Mouse (Mus musculus) small intestine, adult 2 months (tissue): ENCODE results near the gene Zfp986. TPM values are rescaled to one million over a fixed set of nuclear protein-coding genes. Genes with fewer than 3 reads are reported as not detected.
"Not testable (repeated sequence)": the region's sequence is repeated elsewhere in the genome, so short reads cannot be mapped to it uniquely, and the experiment has no call there.

ENCODE experiments used
- H3K27ac ChIP-seq: fragments of 200-500 bp; 2 replicates; pipeline ENCODE4 v1.5.1; 2012; ENCODE audit warnings: low read depth, low read length, control low read depth, inconsistent platforms; ENCODE audit not compliant: insufficient read depth
- H3K27me3 ChIP-seq: fragments of 200-500 bp; 2 replicates; pipeline ENCODE4 v1.6.1; 2012; ENCODE audit warnings: mild to moderate bottlenecking, moderate library complexity, low read length, inconsistent platforms; ENCODE audit not compliant: control insufficient read depth, insufficient read depth
- H3K36me3 ChIP-seq: fragments of 200-500 bp; 2 replicates; pipeline ENCODE4 v1.6.1; 2012; ENCODE audit warnings: mild to moderate bottlenecking, low read length, control low read depth, inconsistent platforms; ENCODE audit not compliant: control insufficient read depth, insufficient read depth
- H3K4me1 ChIP-seq: fragments of 200-500 bp; 2 replicates; pipeline ENCODE4 v1.6.1; 2012; ENCODE audit warnings: low read length, inconsistent platforms, mixed read lengths; ENCODE audit not compliant: control insufficient read depth, insufficient read depth, insufficient read length
- H3K4me3 ChIP-seq: fragments of 200-500 bp; 2 replicates; pipeline ENCODE4 v1.5.1; 2012; ENCODE audit warnings: low read depth, mild to moderate bottlenecking, control low read depth, inconsistent platforms, low read length, moderate library complexity
- WGBS: fragments of 180-500 bp; shearing (Covaris S2); methylation state at CpG from one replicate; pipeline ENCODE4 v1.1.7; 2018; 5-methylcytosine and 5-hydroxymethylcytosine counted together
- polyA plus RNA-seq: library from polyadenylated mRNA; depleted of rRNA; stranded (reverse); fragments of >200 nt; gene quantifications from 2 replicates; pipeline ENCODE4 v1.2.3, GENCODE M21; 2012; rRNA removed

Zfp986 gene
- polyA plus RNA-seq: not detected in 2 replicates

DNA sequence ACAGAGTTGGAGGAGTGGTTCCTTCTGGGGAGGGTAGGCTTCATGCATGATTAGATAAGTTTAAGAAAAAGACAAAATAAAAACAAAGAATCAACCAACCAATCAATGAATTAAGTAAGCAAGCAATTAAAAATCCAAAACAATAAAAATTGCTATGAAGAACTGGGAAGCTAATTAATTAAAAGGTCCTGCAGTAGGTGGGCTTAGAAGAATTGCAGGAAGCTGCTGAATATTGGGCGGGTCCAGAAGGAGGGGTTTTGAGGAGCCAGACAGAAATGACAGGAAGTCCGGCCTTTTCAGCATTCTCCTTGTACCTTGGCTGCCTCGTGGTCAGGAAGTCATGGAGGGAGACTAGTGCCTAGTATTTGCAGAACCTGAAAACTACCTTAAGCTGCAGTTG, at the start of gene Zfp986:
Gene Zfp986 (plus strand): TSS at position 301 of the 400 bp plus-strand sequence.
- not testable (repeated sequence) for H3K36me3 ChIP-seq

DNA sequence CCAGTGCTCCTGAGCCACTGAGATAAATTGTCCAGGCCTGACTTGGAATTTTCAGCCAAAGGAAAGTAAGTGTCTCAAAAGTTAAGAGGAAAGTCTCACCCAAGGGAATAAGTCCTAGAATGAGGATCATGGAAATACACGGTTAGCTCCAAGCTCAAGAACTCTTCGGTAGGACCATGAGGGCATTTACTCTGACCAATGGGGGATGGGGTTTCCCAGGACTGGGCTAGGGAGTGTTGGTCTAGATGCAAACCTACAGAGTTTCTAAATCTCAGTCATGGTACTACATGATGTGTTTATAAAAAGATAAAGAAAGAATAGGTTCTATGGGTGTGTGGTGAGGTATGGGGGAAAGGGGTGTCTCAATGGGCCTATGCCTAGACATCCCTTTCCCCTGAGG, 48.6 kb upstream of the Zfp986 start:
- not testable (repeated sequence) for H3K36me3 ChIP-seq, H3K27me3 ChIP-seq, H3K27ac ChIP-seq, H3K4me3 ChIP-seq, H3K4me1 ChIP-seq
- WGBS: no CpG with 5 or more reads among the region's 2 CpGs

More for the DNA sequence above, at the start of gene Zfp986:
- H3K27ac ChIP-seq, H3K4me1 ChIP-seq, H3K27me3 ChIP-seq, H3K4me3 ChIP-seq: not testable (repeated sequence)
- 72% methylated on average over 3 of the region's 3 CpGs for WGBS

DNA sequence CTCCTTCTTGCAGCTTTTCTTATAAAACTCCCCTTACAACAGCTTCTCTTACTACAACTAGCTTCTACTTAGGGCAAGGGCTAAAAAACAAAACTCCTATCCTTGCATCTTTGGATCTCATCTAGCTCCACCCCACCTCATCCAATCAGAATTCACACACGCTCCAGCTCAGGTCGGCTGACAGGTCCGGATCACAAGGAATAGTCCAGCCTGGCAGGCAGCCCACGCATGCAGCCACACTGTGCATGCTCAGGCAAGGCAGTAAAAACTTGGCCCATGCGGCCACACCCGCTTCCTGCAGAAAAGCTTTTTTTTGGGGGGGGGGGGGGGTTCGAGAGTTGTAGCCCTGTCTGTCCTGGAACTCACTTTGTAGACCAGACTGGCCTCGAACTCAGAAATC, 43.0 kb upstream of the Zfp986 start:
- H3K27ac ChIP-seq, H3K27me3 ChIP-seq, H3K4me1 ChIP-seq, H3K36me3 ChIP-seq, H3K4me3 ChIP-seq: not testable (repeated sequence)
- WGBS: 81% methylated on average over 4 of the region's 8 CpGs

DNA sequence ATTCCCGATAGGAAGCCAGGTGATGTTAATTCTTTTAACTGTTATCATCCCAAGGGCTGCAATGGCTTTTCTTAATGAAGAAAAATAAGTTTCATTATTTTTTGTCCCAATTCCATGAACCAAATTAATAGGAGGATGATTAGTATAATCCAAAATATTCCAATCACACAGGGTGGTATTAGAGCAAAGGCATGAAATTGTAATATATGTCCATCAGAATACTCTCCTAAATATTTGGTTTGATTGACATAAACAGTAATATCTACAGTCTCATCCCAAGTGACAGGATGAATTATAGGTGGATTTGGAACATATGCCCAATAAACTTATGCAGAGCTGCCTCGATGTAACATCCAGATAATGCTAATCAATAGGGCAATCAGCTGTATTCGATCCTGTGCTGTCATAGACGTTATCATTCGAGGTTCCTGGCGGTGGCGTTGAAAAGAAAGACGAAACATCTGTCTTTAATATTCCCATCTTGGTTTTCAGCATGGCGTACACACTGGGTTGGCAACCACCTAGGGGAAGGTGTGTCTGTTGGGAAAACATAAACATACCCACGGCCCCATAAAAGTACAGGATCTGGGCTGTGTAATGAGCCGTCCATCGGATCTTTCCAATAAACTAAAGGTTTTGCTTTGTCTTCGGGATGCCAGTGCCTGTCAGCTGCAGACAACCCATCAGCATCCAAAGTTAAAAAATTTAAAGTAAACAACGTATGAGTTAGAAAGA, 37.1 kb upstream of the Zfp986 start:
- 96% methylated on average over 1 of the region's 14 CpGs for WGBS

DNA sequence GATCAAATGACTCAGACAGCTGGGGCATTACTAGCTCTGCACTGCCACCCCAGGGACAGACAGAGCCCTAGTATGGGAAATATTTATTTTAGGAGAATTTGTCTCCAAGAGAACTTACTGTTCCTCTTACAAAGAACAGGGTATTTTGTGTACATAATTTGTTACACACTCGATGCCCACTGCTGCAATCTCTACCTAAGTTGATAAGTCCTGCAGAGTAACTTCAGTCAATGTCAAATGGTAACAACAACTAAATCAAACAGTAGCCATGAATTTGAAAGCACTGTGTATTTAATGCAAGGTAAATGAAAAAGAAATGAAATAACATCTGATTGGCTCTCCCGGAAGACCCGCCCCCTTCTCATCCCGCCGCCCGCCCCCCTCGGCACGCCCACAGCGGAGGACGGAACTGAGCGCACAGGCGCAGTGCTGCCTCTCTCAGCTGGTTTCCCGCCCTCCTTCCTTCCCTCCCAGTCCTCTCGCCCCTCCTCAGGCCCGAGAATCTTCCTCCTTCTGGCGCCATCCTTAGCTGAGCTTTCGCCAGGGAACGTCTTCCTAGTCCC, 32.2 kb upstream of the Zfp986 start:
- H3K36me3 ChIP-seq, H3K4me1 ChIP-seq, H3K4me3 ChIP-seq, H3K27ac ChIP-seq, H3K27me3 ChIP-seq: not testable (repeated sequence)
- 80% methylated on average over 17 of the region's 18 CpGs for WGBS

More for the DNA sequence above, 37.1 kb upstream of the Zfp986 start:
- H3K4me3 ChIP-seq, H3K36me3 ChIP-seq, H3K27ac ChIP-seq, H3K27me3 ChIP-seq, H3K4me1 ChIP-seq: not testable (repeated sequence)

DNA sequence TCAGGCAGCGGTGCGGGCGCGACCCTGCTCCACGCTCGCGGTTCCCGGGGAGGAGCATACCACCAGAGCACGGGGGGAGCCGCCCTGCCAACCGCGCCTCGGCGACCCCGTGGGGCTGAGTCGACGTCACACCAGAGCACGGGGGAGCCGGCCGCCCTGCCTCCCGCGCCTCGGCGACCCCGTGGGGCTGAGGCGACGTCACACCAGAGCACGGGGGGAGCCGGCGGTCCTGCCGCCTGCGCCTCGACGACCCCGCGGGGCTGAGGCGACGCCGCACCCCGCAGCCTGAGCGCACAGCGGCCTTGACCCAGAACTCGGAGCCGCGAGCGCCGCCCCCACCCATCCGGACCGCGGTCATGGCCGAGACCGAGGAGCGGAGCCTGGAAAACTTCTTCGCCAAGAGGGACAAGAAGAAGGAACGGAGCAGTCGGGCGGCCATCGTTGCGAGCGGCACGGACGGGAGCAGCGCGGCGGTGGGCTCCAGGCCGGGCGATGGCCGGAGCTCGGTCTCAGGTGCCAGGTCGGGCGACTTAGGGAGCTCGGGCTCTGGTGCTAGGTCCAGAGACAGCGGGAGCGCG, 31.6 kb upstream of the Zfp986 start:
- H3K27me3 ChIP-seq, H3K4me3 ChIP-seq, H3K4me1 ChIP-seq, H3K27ac ChIP-seq, H3K36me3 ChIP-seq: not testable (repeated sequence)
- WGBS: 63% methylated on average over 58 of the region's 75 CpGs

DNA sequence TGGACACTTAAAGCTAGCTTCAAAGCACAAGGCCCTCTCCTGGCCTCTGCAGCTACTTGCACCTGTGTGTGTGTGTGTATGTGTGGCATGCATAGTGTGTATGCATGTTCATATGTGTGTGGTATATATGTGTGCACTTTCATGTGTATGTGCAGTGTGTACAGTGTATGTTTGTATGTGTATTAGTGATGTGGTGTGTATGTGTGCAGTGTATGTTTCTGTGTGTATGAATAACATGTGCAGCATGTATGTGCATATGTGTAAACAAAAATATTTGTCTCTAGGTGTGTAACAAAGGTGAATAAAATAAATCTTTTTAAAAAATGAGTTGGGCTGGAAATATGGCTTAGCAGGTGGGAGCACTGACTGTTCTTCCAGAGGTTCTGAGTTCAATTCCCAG, 21.8 kb upstream of the Zfp986 start:
- H3K27me3 ChIP-seq, H3K36me3 ChIP-seq, H3K4me3 ChIP-seq, H3K27ac ChIP-seq, H3K4me1 ChIP-seq: not testable (repeated sequence)

DNA sequence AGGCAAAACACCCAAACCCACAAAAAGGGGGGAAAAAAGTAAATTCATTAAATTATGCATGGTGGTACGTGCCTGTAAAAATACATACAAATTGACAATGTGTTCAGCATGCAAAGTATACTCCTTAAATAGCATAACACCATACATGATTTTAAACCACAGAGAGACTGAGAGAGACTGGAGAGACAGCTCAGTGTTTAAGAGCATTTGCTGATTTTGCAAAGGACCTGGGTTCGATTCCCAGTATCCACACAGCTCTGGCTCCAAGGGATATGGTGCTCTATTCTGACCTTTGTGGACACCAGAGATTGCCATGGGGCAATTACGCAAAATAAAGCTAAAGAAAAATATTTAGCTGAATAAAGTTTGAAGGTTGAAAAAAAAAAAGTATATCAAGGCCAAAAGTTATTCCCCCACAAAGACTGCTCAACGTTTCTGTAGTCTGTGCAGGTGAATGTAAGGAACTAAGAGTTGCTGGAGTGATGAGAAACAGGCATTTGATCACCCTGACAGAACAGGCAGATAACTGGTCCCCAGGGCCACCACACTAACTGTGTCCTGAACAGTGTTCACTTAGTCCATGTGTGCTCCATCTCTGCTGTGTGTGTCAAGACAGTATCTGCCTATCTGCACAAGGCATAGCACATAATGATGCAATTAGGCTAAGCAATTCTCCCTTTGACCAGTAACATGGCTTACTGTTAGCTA, 20.3 kb upstream of the Zfp986 start:
- not testable (repeated sequence) for H3K27ac ChIP-seq, H3K36me3 ChIP-seq, H3K4me1 ChIP-seq, H3K4me3 ChIP-seq, H3K27me3 ChIP-seq
- 66% methylated on average over 4 of the region's 4 CpGs for WGBS

DNA sequence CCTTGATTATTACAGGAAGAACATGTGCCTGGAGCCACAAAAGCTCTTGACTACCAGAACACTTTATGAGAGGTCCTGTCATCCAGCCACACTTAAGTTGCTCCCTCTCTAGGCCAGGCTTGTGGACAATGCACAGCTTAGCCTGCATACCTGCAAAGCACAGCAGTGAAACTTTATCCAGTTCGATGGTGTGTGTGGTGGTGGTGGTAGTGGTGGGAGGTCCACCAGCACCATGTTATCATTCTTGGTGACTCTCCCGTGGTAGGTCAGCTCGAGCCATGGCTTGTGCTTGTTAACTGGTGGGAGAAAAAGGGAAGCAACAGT, 19.7 kb upstream of the Zfp986 start:
- not testable (repeated sequence) for H3K27me3 ChIP-seq, H3K4me3 ChIP-seq, H3K36me3 ChIP-seq, H3K4me1 ChIP-seq, H3K27ac ChIP-seq
- WGBS: 72% methylated on average over 3 of the region's 3 CpGs

DNA sequence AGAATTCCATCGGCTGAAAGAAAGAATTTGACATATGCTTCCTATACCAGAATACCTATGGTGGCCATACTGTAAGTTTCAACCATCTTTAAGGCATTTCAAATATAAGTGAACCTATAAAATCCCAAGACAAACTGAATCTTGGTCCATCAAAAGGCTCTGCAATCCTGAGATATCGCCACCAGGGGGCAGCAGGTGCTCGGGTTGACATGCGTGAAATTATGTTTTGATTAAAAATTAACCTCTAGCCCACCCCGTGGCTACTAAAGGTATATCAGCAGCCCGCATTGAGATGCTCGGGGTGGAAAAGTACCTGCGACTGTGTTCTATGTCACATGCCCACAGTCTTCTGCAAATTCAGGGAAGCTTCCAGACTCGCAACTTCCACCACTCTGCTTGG, 17.2 kb upstream of the Zfp986 start:
- WGBS: 61% methylated on average over 8 of the region's 9 CpGs
- not testable (repeated sequence) for H3K27ac ChIP-seq, H3K4me1 ChIP-seq, H3K36me3 ChIP-seq, H3K4me3 ChIP-seq, H3K27me3 ChIP-seq

DNA sequence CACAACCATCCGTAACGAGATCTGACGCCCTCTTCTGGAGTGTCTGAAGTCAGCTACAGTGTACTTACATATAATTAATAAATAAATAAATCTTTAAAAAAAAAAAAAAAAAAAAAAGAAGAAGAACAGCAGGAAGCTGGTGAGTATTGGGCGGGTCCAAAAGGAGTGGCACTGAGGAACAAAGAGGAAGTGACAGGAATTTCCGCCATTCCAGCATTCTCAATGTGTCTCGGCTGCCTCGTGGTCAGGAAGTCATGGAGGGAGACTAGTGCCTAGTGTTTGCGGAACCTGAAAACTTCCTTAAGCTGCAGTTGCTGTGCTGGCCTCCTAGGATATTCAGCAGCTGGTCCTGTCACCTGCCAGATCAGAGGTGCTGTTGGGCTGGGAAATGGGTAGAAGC, 4.7 kb upstream of the Zfp986 start:
- H3K4me3 ChIP-seq, H3K27me3 ChIP-seq, H3K4me1 ChIP-seq, H3K36me3 ChIP-seq, H3K27ac ChIP-seq: not testable (repeated sequence)
- WGBS: 80% methylated on average over 5 of the region's 8 CpGs
